Mouse (Mus musculus): ENCODE measurements around the gene Gm14698.
"Not testable (repeated sequence)": the region's sequence is repeated elsewhere in the genome, so short reads cannot be mapped to it uniquely, and the experiment has no call there.

DNA sequence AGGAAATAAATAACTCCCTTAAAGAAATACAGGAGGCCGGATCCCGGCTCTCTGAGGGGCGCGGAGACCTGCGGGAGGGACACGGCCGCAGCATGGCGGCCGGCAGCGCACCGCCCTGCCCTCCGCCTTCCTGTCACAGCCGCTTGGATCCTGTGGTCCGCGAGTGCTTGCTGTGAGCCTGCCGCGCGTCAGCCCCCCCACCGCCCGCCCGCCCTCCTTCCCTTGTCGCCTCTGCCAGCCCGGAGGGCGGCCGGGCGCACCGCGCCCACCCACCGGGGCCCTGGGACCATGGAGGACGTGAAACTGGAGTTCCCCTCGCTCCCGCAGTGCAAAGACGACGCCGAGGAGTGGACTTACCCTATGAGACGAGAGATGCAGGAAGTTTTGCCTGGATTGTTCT, at the start of gene Gm14698:
- TF ChIP-seq POLR2A (IDR thresholded peaks at IDR 0.05; ENCODE audit: borderline replicate concordance, low read depth, low read length); CTCF (IDR thresholded peaks at IDR 0.05; ENCODE audit: low read depth, low read length): not testable (repeated sequence)
